Mouse (Mus musculus): Measurements from ENCODE around the gene Serpinb6a.
A peak's percentile ranks its signal among the peaks of the same experiment; 100 is the strongest.

The Serpinb6a gene

GRCm38 (mm10) chr13:34002058-34003006, at the start of gene Serpinb6a, which contains the start of gene Ripk1:
TSS of gene Serpinb6a (minus strand) at chr13:34002794.
TSS of gene Ripk1 (plus strand) at chr13:34002363.
- peak; percentile 89 to 91 for DNase-seq

- DNase-seq, result no peak
Measured at GRCm38 (mm10) chr13:34051692-34052091, 49.1 kb upstream of the Serpinb6a start.

- DNase-seq, result no peak
Measured at GRCm38 (mm10) chr13:34050479-34050878, 47.9 kb upstream of the Serpinb6a start.

- DNase-seq, result no peak
Measured at GRCm38 (mm10) chr13:34047526-34047925, 44.9 kb upstream of the Serpinb6a start.

- peak; percentile 92 for DNase-seq
Measured at GRCm38 (mm10) chr13:34046421-34047012, 43.9 kb upstream of the Serpinb6a start.

- peak; percentile 82 to 91 for DNase-seq
Measured at GRCm38 (mm10) chr13:34045511-34046249, 43.1 kb upstream of the Serpinb6a start.

- DNase-seq, result no peak
Measured at GRCm38 (mm10) chr13:34043716-34044393, 41.3 kb upstream of the Serpinb6a start.

GRCm38 (mm10) chr13:34040091-34040490, 37.5 kb upstream of the Serpinb6a start:
- DNase-seq, result no peak

- peak; percentile 70 to 87 for DNase-seq
Measured at GRCm38 (mm10) chr13:34038901-34039341, 36.3 kb upstream of the Serpinb6a start.

- no peak for DNase-seq
Measured at GRCm38 (mm10) chr13:34038056-34038432, 35.5 kb upstream of the Serpinb6a start.

GRCm38 (mm10) chr13:34037172-34038055, 34.8 kb upstream of the Serpinb6a start, which contains the start of gene Bphl:
TSS of gene Bphl (plus strand) at chr13:34037597.
- peak; percentile 95 to 96 for DNase-seq

- DNase-seq, result no peak
Measured at GRCm38 (mm10) chr13:34036726-34037125, 34.1 kb upstream of the Serpinb6a start.

- no peak for DNase-seq
Measured at GRCm38 (mm10) chr13:34035424-34035823, 32.8 kb upstream of the Serpinb6a start.

GRCm38 (mm10) chr13:34032041-34032440, 29.4 kb upstream of the Serpinb6a start:
- no peak for DNase-seq

GRCm38 (mm10) chr13:34021998-34022397, 19.4 kb upstream of the Serpinb6a start:
- no peak for DNase-seq

- no peak for DNase-seq
Measured at GRCm38 (mm10) chr13:34018521-34018920, 15.9 kb upstream of the Serpinb6a start.

- no peak for DNase-seq
Measured at GRCm38 (mm10) chr13:34016927-34017569, 14.5 kb upstream of the Serpinb6a start.

- DNase-seq, result no peak
Measured at GRCm38 (mm10) chr13:34007234-34007633, 4.6 kb upstream of the Serpinb6a start.

- peak in 1 of 2 experiments; percentile 5 for DNase-seq
Measured at GRCm38 (mm10) chr13:34003058-34003457, 464 bp upstream of the Serpinb6a start.

- peak; percentile 66 to 80 for DNase-seq
Measured at GRCm38 (mm10) chr13:33995197-33995596, 7.4 kb downstream of the Serpinb6a start.

GRCm38 (mm10) chr13:33989625-33990024, 13.0 kb downstream of the Serpinb6a start:
- no peak for DNase-seq
